In the genomic region with DNA sequence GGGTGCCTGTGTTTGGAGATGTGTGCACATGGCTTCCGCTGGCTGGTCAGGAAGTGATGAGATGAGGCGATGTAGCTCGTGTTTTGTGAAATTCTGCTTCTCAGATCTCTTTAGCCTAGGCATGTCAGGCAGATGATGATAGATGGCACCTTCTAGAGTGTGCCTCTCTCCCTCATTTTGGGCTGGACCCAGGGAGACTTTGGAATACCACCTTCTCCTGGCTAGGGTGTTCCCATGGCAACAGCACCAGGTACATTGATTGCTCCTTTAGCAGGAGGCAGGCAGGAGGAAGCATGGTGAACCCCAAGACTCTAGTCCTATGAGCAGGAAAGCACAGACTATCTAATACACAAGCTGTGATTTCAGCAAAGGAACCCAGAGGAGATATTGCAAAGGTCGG, we compare ENCODE assay signal across 13 mouse cellular contexts.
A peak's percentile ranks its signal among the peaks of the same experiment; 100 is the strongest.
DNase-seq lines count a peak whose midpoint lies in the region; ATAC-seq and TF ChIP-seq lines count a peak whose summit lies in the region.
"Had no signal": no experiment of that assay in that cellular context is flagged by ENCODE, and none has a peak within 500 bp of the region (broad histone marks: within the 10 kb centered on the region; RNA-seq: fewer than 3 reads in every experiment).

No protein-coding gene starts in this region.

- H3K4me2 ChIP-seq in midbrain, embryonic 11.5 days: no peak overlapping the region
- H3K4me2 ChIP-seq in forebrain, embryonic 15.5 days (replicated peaks): 0 out of 2 replicates have a peak overlapping the region, but pooled peaks have one; percentile 16
- no peak overlapping the region for H3K4me2 ChIP-seq in intestine, postnatal 0 days (replicated peaks; ENCODE audit: low read depth)
- H3K4me2 ChIP-seq: lung, embryonic 14.5 days had no signal

- H3K36me3 ChIP-seq in midbrain, embryonic 10.5 days: no peaks in the 10 kb centered on the region
- no peaks in the 10 kb centered on the region for H3K36me3 ChIP-seq in midbrain, embryonic 11.5 days (ENCODE audit: control insufficient read depth, insufficient read depth, low read length)
- no peaks in the 10 kb centered on the region for H3K36me3 ChIP-seq in forebrain, embryonic 15.5 days
- H3K36me3 ChIP-seq in limb, embryonic 10.5 days: no peaks in the 10 kb centered on the region
- no peaks in the 10 kb centered on the region for H3K36me3 ChIP-seq in intestine, postnatal 0 days (ENCODE audit: control insufficient read depth, insufficient read depth)

- peaks cover 20% of the 10 kb centered on the region for H3K4me1 ChIP-seq in midbrain, embryonic 10.5 days
- H3K4me1 ChIP-seq in midbrain, embryonic 11.5 days (ENCODE audit: control insufficient read depth, insufficient read depth, low read length): no peaks in the 10 kb centered on the region
- H3K4me1 ChIP-seq in forebrain, embryonic 15.5 days: peaks cover 23% of the 10 kb centered on the region
- H3K4me1 ChIP-seq in limb, embryonic 10.5 days: peaks cover 22% of the 10 kb centered on the region
- H3K4me1 ChIP-seq in intestine, postnatal 0 days (replicated peaks; ENCODE audit: control insufficient read depth, insufficient read depth, low read length): no peaks in the 10 kb centered on the region

- no peak for ATAC-seq in midbrain, embryonic 11.5 days (ENCODE audit: low FRiP score)
- ATAC-seq in forebrain, embryonic 15.5 days (replicated peaks): 0 out of 2 replicates have a peak, but pooled peaks have one; percentile 26
- no peak for ATAC-seq in intestine, postnatal 0 days

- H3K9ac ChIP-seq in midbrain, embryonic 11.5 days (ENCODE audit: low read length): no peak overlapping the region
- no peak overlapping the region for H3K9ac ChIP-seq in forebrain, embryonic 15.5 days (replicated peaks)
- no peak overlapping the region for H3K9ac ChIP-seq in intestine, postnatal 0 days (ENCODE audit: low read depth, low read length)
- H3K9ac ChIP-seq: lung, embryonic 14.5 days had no signal

- TF ChIP-seq CTCF in intestine, postnatal 0 days (IDR thresholded peaks at IDR 0.05; ENCODE audit: low read depth): no peak

- H3K27me3 ChIP-seq in midbrain, embryonic 10.5 days (ENCODE audit: low read depth, poor library complexity, severe bottlenecking): no peaks in the 10 kb centered on the region
- H3K27me3 ChIP-seq in midbrain, embryonic 11.5 days (ENCODE audit: control insufficient read depth, insufficient read depth, low read length): no peaks in the 10 kb centered on the region
- H3K27me3 ChIP-seq in forebrain, embryonic 15.5 days: no peaks in the 10 kb centered on the region
- H3K27me3 ChIP-seq in limb, embryonic 10.5 days (ENCODE audit: low read depth, poor library complexity, severe bottlenecking): no peaks in the 10 kb centered on the region
- H3K27me3 ChIP-seq in intestine, postnatal 0 days (replicated peaks; ENCODE audit: control insufficient read depth, insufficient read depth, low read length): no peaks in the 10 kb centered on the region

- 0 out of 2 replicates have a peak overlapping the region, but pooled peaks have one; percentile 3 for H3K27ac ChIP-seq in midbrain, embryonic 10.5 days (replicated peaks)
- no peak overlapping the region for H3K27ac ChIP-seq in midbrain, embryonic 11.5 days (ENCODE audit: low read depth, low read length)
- H3K27ac ChIP-seq in forebrain, embryonic 15.5 days (replicated peaks): peak overlapping the region; percentile 74
- H3K27ac ChIP-seq in limb, embryonic 10.5 days: peak overlapping the region; percentile 4; the same call in 1 of the 2 replicates
- H3K27ac ChIP-seq in intestine, postnatal 0 days (ENCODE audit: low read depth, low read length): no peak overlapping the region
- H3K27ac ChIP-seq: macrophage had no signal

- WGBS in midbrain, embryonic 10.5 days: 89% methylated on average over 4 of the region's 4 CpGs
- WGBS in midbrain, embryonic 11.5 days: 79% methylated on average over 4 of the region's 4 CpGs
- 38% methylated on average over 4 of the region's 4 CpGs for WGBS in forebrain, embryonic 15.5 days
- 72% methylated on average over 4 of the region's 4 CpGs for WGBS in limb, embryonic 10.5 days
- 74% methylated on average over 4 of the region's 4 CpGs for WGBS in intestine, postnatal 0 days

- H3K9me3 ChIP-seq in midbrain, embryonic 10.5 days (replicated peaks): no peaks in the 10 kb centered on the region
- H3K9me3 ChIP-seq in midbrain, embryonic 11.5 days (ENCODE audit: control insufficient read depth, low read length): no peaks in the 10 kb centered on the region
- H3K9me3 ChIP-seq in forebrain, embryonic 15.5 days: no peaks in the 10 kb centered on the region
- H3K9me3 ChIP-seq in limb, embryonic 10.5 days (replicated peaks): no peaks in the 10 kb centered on the region
- no peaks in the 10 kb centered on the region for H3K9me3 ChIP-seq in intestine, postnatal 0 days (ENCODE audit: control insufficient read depth)

- no peak for DNase-seq in midbrain, embryonic 10.5 days (ENCODE audit: low spot score)
- DNase-seq in midbrain, embryonic 11.5 days (ENCODE audit: low spot score, missing footprints): no peak
- no peak for DNase-seq in limb, embryonic 10.5 days (ENCODE audit: low spot score)
- no peak for DNase-seq in kidney, adult 8-10 months
- no peak for DNase-seq in adrenal gland, postnatal 25 days
- DNase-seq: cerebellum, adult 8-10 months; heart, postnatal 10 days; layer of hippocampus, adult 9-11 months; liver; lung, embryonic 14.5 days had no signal

- no peak overlapping the region for H3K4me3 ChIP-seq in midbrain, embryonic 10.5 days
- no peak overlapping the region for H3K4me3 ChIP-seq in midbrain, embryonic 11.5 days (ENCODE audit: low read depth, low read length)
- H3K4me3 ChIP-seq in forebrain, embryonic 15.5 days: no peak overlapping the region
- no peak overlapping the region for H3K4me3 ChIP-seq in limb, embryonic 10.5 days
- H3K4me3 ChIP-seq in intestine, postnatal 0 days (ENCODE audit: low read depth, low read length): no peak overlapping the region

Comparison
In these comparisons a context has a peak if more than half of its experiments do, and no peak if none do; other contexts are left out.
1. H3K27ac ChIP-seq: peak in midbrain, embryonic 10.5 days (single experiment), forebrain, embryonic 15.5 days (single experiment) and limb, embryonic 10.5 days (single experiment); none in midbrain, embryonic 11.5 days (single experiment) and intestine, postnatal 0 days (single experiment).